Mouse (Mus musculus): ENCODE data around the gene Cgn. TPM values are rescaled to one million over a fixed set of nuclear protein-coding genes. Genes with fewer than 3 reads are reported as not detected.

Cgn gene
- polyA plus RNA-seq, 1 experiment from 2014 or later = 42.1 TPM

DNA sequence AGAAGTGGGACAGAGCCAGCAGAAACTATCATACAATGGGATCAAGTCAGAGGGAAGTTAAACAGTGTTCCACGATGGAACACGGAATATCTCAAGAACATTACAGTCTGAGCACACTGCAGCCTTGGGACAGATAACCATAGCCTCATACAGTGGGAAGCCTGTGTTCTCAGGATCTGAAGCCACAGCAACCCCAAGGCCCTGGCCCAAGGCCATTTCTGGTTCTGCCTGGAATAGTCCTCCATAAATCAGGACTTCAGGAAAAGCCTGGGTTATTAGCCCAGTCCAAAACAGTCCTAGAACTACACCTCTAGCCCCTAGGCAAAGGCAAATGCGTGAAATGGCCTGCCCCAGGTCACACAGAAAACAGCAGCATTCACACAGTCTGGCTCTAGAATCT is 27.4 kb upstream of the Cgn start:
- no peak for ATAC-seq
- TF ChIP-seq CTCF (IDR thresholded peaks at IDR 0.05; ENCODE audit: low read depth) = no peak
- Histone ChIP-seq H3K4me2 (replicated peaks; ENCODE audit: low read depth) (no peak overlapping the region), H3K9me3 (ENCODE audit: control insufficient read depth) (no peaks in the 10 kb centered on the region), H3K27ac (ENCODE audit: low read depth, low read length) (no peak overlapping the region), H3K4me1 (replicated peaks; ENCODE audit: control insufficient read depth, insufficient read depth, low read length) (no peaks in the 10 kb centered on the region), H3K27me3 (replicated peaks; ENCODE audit: control insufficient read depth, insufficient read depth, low read length) (no peaks in the 10 kb centered on the region), H3K36me3 (ENCODE audit: control insufficient read depth, insufficient read depth) (no peaks in the 10 kb centered on the region), H3K9ac (ENCODE audit: low read depth, low read length) (no peak overlapping the region), H3K4me3 (ENCODE audit: low read depth, low read length) (no peak overlapping the region)
- 54% methylated on average over 3 of the region's 3 CpGs for WGBS

DNA sequence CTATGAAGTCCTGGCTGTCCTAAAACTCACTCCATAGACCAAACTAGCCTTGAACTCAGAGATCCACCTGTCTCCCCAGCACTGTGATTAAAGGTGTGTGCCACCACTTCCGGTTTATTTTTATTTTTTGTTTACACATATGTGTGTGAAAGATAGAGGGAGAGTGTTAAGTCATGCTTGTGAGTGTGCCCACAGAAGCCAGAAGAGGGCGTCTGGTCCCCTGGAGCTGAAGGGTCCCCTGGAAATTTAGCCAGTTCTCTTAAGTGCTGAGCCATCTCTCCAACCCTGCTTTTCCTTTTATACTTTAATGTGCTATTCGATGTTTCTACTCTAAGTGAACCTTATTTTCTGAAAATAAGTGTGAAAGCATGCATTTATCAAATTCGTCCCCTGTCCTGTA is 25.3 kb upstream of the Cgn start:
- no peak overlapping the region for H3K27ac ChIP-seq (ENCODE audit: low read depth, low read length)
- H3K4me1 ChIP-seq (replicated peaks; ENCODE audit: control insufficient read depth, insufficient read depth, low read length) = no peaks in the 10 kb centered on the region
- H3K4me3 ChIP-seq (ENCODE audit: low read depth, low read length) = no peak overlapping the region
- H3K9me3 ChIP-seq (ENCODE audit: control insufficient read depth) = no peaks in the 10 kb centered on the region
- ATAC-seq = no peak
- peak overlapping the region; percentile 21; the same call in 1 of the 2 replicates for H3K4me2 ChIP-seq (replicated peaks; ENCODE audit: low read depth)
- peak; percentile 70 for TF ChIP-seq CTCF (IDR thresholded peaks at IDR 0.05; ENCODE audit: low read depth)
- 13% methylated on average over 4 of the region's 4 CpGs for WGBS
- no peaks in the 10 kb centered on the region for H3K27me3 ChIP-seq (replicated peaks; ENCODE audit: control insufficient read depth, insufficient read depth, low read length)
- H3K9ac ChIP-seq (ENCODE audit: low read depth, low read length) = no peak overlapping the region
- no peaks in the 10 kb centered on the region for H3K36me3 ChIP-seq (ENCODE audit: control insufficient read depth, insufficient read depth)

DNA sequence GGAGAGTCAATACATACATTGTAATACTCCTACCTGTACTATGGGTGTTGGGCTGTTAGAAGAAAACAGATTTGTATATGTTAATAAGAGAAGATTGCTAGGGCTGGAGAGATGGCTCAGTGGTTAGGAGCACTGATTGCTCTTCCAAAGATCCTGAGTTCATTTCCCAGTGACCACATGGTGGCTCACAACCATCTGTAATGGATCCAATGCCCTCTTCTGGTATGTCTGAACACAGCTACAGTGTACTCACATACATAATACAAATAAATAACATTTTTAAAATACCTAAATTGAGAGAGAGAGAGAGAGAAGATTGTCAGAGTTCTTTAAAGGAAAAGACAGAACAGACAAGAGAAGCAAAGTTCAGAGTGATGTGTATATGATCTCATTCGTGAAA is 22.0 kb upstream of the Cgn start:
- Histone ChIP-seq H3K4me1 (replicated peaks; ENCODE audit: control insufficient read depth, insufficient read depth, low read length) (no peaks in the 10 kb centered on the region), H3K36me3 (ENCODE audit: control insufficient read depth, insufficient read depth) (no peaks in the 10 kb centered on the region), H3K4me3 (ENCODE audit: low read depth, low read length) (no peak overlapping the region), H3K9ac (ENCODE audit: low read depth, low read length) (no peak overlapping the region), H3K4me2 (replicated peaks; ENCODE audit: low read depth) (no peak overlapping the region), H3K27me3 (replicated peaks; ENCODE audit: control insufficient read depth, insufficient read depth, low read length) (no peaks in the 10 kb centered on the region), H3K27ac (ENCODE audit: low read depth, low read length) (no peak overlapping the region), H3K9me3 (ENCODE audit: control insufficient read depth) (no peaks in the 10 kb centered on the region)
- TF ChIP-seq CTCF (IDR thresholded peaks at IDR 0.05; ENCODE audit: low read depth) = peak; percentile 66
- no peak for ATAC-seq
- WGBS = 73% methylated on average over 1 of the region's 1 CpGs

DNA sequence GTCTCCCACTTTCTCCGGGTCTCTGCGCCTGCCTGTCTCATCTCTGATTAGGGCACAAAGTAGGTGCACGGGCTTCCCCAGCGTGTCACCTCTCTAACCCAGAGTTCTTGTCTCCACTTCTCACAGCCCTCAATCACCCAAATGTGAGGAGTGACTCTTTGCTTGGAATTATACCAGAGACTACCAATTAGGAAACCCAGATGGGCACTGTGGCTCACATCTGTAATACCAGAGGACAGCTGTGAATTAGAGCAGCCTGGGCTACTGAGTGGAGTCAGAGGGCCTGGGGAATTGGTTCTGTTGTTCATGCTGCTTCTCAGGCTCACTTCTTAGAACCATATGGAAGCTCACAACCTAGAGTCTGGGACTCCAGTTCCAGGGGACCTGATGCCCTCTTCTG is 18.7 kb upstream of the Cgn start:
- no peaks in the 10 kb centered on the region for H3K4me1 ChIP-seq (replicated peaks; ENCODE audit: control insufficient read depth, insufficient read depth, low read length)
- 92% methylated on average over 4 of the region's 4 CpGs for WGBS
- H3K4me2 ChIP-seq (replicated peaks; ENCODE audit: low read depth) = no peak overlapping the region

DNA sequence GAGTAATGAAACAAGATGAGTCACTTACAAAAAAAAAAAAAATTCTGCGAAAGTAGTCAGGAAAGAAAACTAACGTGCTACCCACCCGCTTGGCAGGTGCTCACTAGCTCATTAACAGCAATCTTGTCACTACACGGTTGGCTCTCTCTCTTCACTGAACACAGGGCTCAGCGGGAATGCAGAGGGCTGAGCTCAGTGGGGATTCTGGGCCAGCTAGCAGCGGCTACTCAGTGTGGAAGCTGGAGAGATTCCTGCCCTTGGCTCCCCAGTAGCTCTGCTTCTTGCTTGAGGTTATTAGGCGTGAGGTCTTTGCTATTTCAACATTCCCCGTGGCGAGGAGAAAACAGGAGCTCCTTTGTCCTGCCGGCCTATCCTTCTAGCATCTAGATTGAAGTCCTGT is 17.9 kb upstream of the Cgn start:
- ATAC-seq = no peak
- Histone ChIP-seq H3K36me3 (ENCODE audit: control insufficient read depth, insufficient read depth) (no peaks in the 10 kb centered on the region), H3K4me1 (replicated peaks; ENCODE audit: control insufficient read depth, insufficient read depth, low read length) (no peaks in the 10 kb centered on the region), H3K4me3 (ENCODE audit: low read depth, low read length) (no peak overlapping the region), H3K9me3 (ENCODE audit: control insufficient read depth) (no peaks in the 10 kb centered on the region), H3K27me3 (replicated peaks; ENCODE audit: control insufficient read depth, insufficient read depth, low read length) (no peaks in the 10 kb centered on the region), H3K4me2 (replicated peaks; ENCODE audit: low read depth) (no peak overlapping the region; the same call in 1 of the 2 replicates), H3K27ac (ENCODE audit: low read depth, low read length) (no peak overlapping the region), H3K9ac (ENCODE audit: low read depth, low read length) (no peak overlapping the region)
- TF ChIP-seq CTCF (IDR thresholded peaks at IDR 0.05; ENCODE audit: low read depth) = no peak
- WGBS = 15% methylated on average over 10 of the region's 10 CpGs

More for the DNA sequence above, 18.7 kb upstream of the Cgn start:
- Histone ChIP-seq H3K4me3 (ENCODE audit: low read depth, low read length) (no peak overlapping the region), H3K27me3 (replicated peaks; ENCODE audit: control insufficient read depth, insufficient read depth, low read length) (no peaks in the 10 kb centered on the region), H3K9me3 (ENCODE audit: control insufficient read depth) (no peaks in the 10 kb centered on the region), H3K9ac (ENCODE audit: low read depth, low read length) (no peak overlapping the region), H3K36me3 (ENCODE audit: control insufficient read depth, insufficient read depth) (no peaks in the 10 kb centered on the region), H3K27ac (ENCODE audit: low read depth, low read length) (no peak overlapping the region)
- no peak for TF ChIP-seq CTCF (IDR thresholded peaks at IDR 0.05; ENCODE audit: low read depth)
- ATAC-seq = no peak

DNA sequence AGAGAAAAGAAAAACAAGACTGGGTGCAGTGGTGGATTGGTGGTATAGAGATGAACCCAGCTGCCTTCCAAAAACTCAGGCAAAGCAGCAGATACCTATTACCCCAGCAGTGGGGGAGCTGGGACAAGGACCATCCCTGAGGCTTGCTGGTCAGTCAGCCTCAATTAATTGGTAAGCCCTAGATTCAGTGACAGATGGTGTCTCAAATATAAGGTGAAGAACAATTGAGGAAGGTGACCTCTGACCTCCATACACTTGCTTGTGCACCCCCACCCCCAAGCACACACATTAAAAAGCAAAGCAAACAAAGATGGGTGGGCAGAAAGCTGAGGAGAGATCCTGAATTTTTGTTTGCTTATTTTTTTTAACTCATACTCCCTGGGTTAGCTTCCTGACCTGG is 9.9 kb upstream of the Cgn start:
- H3K4me2 ChIP-seq (replicated peaks; ENCODE audit: low read depth) = no peak overlapping the region
- no peak for ATAC-seq
- H3K27ac ChIP-seq (ENCODE audit: low read depth, low read length) = no peak overlapping the region
- H3K4me3 ChIP-seq (ENCODE audit: low read depth, low read length) = no peak overlapping the region
- no peaks in the 10 kb centered on the region for H3K9me3 ChIP-seq (ENCODE audit: control insufficient read depth)
- H3K27me3 ChIP-seq (replicated peaks; ENCODE audit: control insufficient read depth, insufficient read depth, low read length) = no peaks in the 10 kb centered on the region
- no peak for TF ChIP-seq CTCF (IDR thresholded peaks at IDR 0.05; ENCODE audit: low read depth)
- no peaks in the 10 kb centered on the region for H3K36me3 ChIP-seq (ENCODE audit: control insufficient read depth, insufficient read depth)
- H3K9ac ChIP-seq (ENCODE audit: low read depth, low read length) = no peak overlapping the region
- 0 out of 2 replicates have a peak, but pooled peaks cover 3% of the 10 kb centered on the region for H3K4me1 ChIP-seq (replicated peaks; ENCODE audit: control insufficient read depth, insufficient read depth, low read length)

DNA sequence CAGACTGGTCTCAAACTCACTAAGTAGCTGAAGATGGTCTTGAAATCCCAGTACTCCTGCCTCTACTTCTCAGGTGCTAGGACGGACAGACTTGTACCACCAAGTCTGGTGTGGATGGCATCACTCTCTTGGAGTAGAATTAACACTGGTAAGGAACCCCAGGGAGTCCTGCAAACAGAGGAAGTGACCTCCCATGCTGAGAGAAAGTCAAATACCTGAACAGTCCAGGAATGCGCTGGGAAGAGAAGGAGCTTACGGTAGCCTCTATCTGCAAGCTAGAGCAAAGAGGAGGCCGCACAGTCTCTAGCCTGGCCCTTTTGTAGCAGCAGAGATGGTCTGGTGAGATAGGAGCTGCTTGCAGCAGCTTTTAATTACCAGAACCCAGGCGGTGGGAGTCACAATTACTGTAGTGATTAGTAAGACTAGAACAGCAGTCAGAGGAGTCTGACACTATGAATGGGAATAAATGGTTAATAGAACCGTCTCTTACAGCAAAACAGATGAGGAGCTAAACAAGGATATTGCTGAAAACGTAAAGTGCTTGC is 9.4 kb upstream of the Cgn start:
- Histone ChIP-seq H3K4me3 (ENCODE audit: low read depth, low read length) (no peak overlapping the region), H3K27ac (ENCODE audit: low read depth, low read length) (no peak overlapping the region), H3K9me3 (ENCODE audit: control insufficient read depth) (no peaks in the 10 kb centered on the region), H3K27me3 (replicated peaks; ENCODE audit: control insufficient read depth, insufficient read depth, low read length) (no peaks in the 10 kb centered on the region), H3K4me1 (replicated peaks; ENCODE audit: control insufficient read depth, insufficient read depth, low read length) (0 out of 2 replicates have a peak, but pooled peaks cover 3% of the 10 kb centered on the region), H3K9ac (ENCODE audit: low read depth, low read length) (no peak overlapping the region), H3K4me2 (replicated peaks; ENCODE audit: low read depth) (no peak overlapping the region), H3K36me3 (ENCODE audit: control insufficient read depth, insufficient read depth) (no peaks in the 10 kb centered on the region)
- no peak for ATAC-seq
- WGBS = 73% methylated on average over 7 of the region's 7 CpGs
- TF ChIP-seq CTCF (IDR thresholded peaks at IDR 0.05; ENCODE audit: low read depth) = no peak
